Mouse (Mus musculus): ENCODE measurements around the gene Gdf9. TPM values are rescaled to one million over a fixed set of nuclear protein-coding genes. Genes with fewer than 3 reads are reported as not detected.

Gdf9 gene
- polyA plus RNA-seq, 1 experiment from 2014 or later, result 1.8 TPM

DNA sequence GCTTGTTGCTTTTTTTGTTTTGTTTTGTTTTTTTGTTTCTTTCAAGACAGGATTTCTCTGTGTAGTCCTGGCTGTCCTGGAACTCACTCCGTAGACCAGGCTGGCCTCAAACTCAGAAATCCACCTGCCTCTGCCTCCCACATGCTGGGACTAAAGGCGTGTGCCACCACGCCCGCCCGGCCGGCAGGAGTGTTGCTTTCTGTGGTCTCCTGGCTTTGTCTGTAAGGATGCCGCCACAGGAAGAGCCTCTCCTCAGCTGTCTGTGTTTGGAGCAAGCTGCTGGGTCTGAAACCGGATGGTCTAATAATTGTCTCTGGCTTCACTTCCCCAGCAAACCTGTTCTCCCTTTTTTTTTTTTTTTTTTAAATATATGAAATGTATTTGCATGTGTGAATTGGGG, 4.7 kb downstream of the Gdf9 start:
- no peak overlapping the region for H3K4me2 ChIP-seq (ENCODE audit: low read length)
- H3K4me1 ChIP-seq (ENCODE audit: control insufficient read depth, insufficient read depth, low read length), result peaks cover 6% of the 10 kb centered on the region
- no peak overlapping the region for H3K27ac ChIP-seq (ENCODE audit: low read length)
- no peak for ATAC-seq
- no peaks in the 10 kb centered on the region for H3K27me3 ChIP-seq (ENCODE audit: control insufficient read depth, insufficient read depth, low read depth, low read length)
- no peaks in the 10 kb centered on the region for H3K9me3 ChIP-seq (replicated peaks; ENCODE audit: control insufficient read depth, low read length, poor library complexity, severe bottlenecking)
- no peaks in the 10 kb centered on the region for H3K36me3 ChIP-seq (ENCODE audit: control insufficient read depth, insufficient read depth, low read length)
- H3K4me3 ChIP-seq (ENCODE audit: low read depth, low read length), result no peak overlapping the region
- 91% methylated on average over 8 of the region's 8 CpGs for WGBS
- no peak overlapping the region for H3K9ac ChIP-seq (ENCODE audit: low read depth, low read length)

DNA sequence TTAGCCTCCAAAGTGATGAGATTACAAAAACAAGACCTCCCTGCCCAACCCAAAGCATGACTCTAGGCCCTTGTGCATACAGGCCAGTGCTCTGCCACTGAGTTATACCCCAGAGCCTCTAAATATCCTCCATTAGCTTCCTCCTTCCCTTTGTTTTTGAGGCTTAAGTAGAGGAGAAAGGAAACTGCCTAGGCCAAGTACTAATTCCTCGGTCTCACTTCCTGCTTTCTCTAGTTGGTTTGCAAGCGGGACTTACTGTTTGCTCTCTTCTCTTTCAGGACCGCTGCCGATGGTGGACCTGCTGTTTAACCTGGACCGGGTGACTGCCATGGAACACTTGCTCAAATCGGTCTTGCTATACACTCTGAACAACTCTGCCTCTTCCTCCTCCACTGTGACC, 5.5 kb downstream of the Gdf9 start:
- no peak for ATAC-seq
- Histone ChIP-seq H3K4me2 (ENCODE audit: low read length) (no peak overlapping the region), H3K9me3 (replicated peaks; ENCODE audit: control insufficient read depth, low read length, poor library complexity, severe bottlenecking) (no peaks in the 10 kb centered on the region), H3K4me3 (ENCODE audit: low read depth, low read length) (no peak overlapping the region), H3K4me1 (ENCODE audit: control insufficient read depth, insufficient read depth, low read length) (peaks cover 5% of the 10 kb centered on the region), H3K36me3 (ENCODE audit: control insufficient read depth, insufficient read depth, low read length) (no peaks in the 10 kb centered on the region), H3K27ac (ENCODE audit: low read length) (no peak overlapping the region), H3K9ac (ENCODE audit: low read depth, low read length) (no peak overlapping the region), H3K27me3 (ENCODE audit: control insufficient read depth, insufficient read depth, low read depth, low read length) (no peaks in the 10 kb centered on the region)
- 97% methylated on average over 6 of the region's 6 CpGs for WGBS

DNA sequence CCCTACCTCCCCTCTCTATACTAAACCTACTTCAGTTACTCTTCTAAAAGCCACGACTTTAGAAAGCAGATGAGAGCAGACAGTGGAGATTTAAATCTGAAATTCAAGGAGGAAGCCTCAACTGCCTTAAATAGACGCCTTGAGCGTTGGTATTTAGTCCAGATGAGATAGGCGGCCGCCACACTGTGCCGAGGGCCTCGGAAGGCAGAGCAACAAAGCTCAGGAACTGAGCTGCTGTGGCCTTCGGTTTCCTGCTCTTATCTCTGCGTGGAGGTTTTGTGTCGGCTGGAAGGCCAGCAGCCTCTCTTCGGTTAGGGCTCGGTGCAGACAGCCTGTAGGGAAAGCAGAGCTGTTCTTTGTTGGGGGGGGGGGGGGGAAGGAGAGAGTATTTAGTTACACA, 11.1 kb downstream of the Gdf9 start:
- 42% methylated on average over 12 of the region's 12 CpGs for whole genome bisulfite sequencing
- Histone ChIP-seq H3K27ac (ENCODE audit: low read length) (no peak overlapping the region), H3K4me1 (ENCODE audit: control insufficient read depth, insufficient read depth, low read length) (no peaks in the 10 kb centered on the region), H3K9me3 (replicated peaks; ENCODE audit: control insufficient read depth, low read length, poor library complexity, severe bottlenecking) (no peaks in the 10 kb centered on the region), H3K36me3 (ENCODE audit: control insufficient read depth, insufficient read depth, low read length) (no peaks in the 10 kb centered on the region), H3K4me3 (ENCODE audit: low read depth, low read length) (no peak overlapping the region), H3K27me3 (ENCODE audit: control insufficient read depth, insufficient read depth, low read depth, low read length) (no peaks in the 10 kb centered on the region), H3K9ac (ENCODE audit: low read depth, low read length) (no peak overlapping the region), H3K4me2 (ENCODE audit: low read length) (no peak overlapping the region)
- ATAC-seq, result no peak

DNA sequence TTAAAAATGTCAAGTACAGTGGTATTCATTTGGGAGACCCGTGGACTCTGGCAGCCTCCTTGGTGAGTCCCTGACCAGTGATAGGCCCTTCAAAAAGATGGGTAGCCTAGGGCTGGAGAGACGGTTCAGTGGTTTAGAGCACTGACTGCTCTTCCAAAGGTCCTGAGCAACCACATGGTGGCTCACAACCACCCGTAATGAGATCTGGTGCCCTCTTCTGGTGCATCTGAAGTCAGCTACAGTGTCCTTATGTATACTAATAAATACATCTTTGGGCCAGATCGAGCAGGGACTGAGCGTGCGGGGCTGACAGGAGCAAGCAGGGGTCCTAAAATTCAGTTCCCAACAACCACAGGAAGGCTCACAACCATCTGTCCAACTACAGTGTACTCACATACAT, 13.0 kb downstream of the Gdf9 start:
- H3K4me1 ChIP-seq (ENCODE audit: control insufficient read depth, insufficient read depth, low read length), result no peaks in the 10 kb centered on the region
- WGBS, result 40% methylated on average over 6 of the region's 6 CpGs
- no peak overlapping the region for H3K4me3 ChIP-seq (ENCODE audit: low read depth, low read length)
- no peak overlapping the region for H3K27ac ChIP-seq (ENCODE audit: low read length)
- no peaks in the 10 kb centered on the region for H3K27me3 ChIP-seq (ENCODE audit: control insufficient read depth, insufficient read depth, low read depth, low read length)
- no peaks in the 10 kb centered on the region for H3K36me3 ChIP-seq (ENCODE audit: control insufficient read depth, insufficient read depth, low read length)
- H3K9ac ChIP-seq (ENCODE audit: low read depth, low read length), result no peak overlapping the region
- H3K9me3 ChIP-seq (replicated peaks; ENCODE audit: control insufficient read depth, low read length, poor library complexity, severe bottlenecking), result no peaks in the 10 kb centered on the region
- no peak for ATAC-seq
- no peak overlapping the region for H3K4me2 ChIP-seq (ENCODE audit: low read length)

DNA sequence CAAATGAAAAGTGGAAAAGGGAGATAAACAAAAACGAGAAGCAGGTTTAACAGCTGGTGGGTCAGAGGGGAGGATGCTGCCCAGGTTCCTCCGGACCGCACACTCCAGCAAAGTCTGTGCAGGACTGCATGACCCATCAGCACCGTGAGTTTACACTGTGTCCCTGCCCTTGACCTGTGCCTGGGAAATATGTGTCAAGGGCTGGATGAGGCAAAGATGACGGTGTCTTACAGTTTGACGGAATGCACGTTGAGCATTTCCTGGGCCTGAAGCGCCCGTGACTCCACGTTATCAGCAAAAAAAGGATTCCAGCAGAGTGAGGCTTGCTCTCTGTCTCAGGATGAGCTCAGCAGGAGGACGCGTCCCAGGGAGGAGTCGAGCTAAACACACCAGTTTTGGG, 14.7 kb downstream of the Gdf9 start:
- WGBS, result 54% methylated on average over 13 of the region's 13 CpGs
- ATAC-seq, result no peak
- H3K36me3 ChIP-seq (ENCODE audit: control insufficient read depth, insufficient read depth, low read length), result no peaks in the 10 kb centered on the region

DNA sequence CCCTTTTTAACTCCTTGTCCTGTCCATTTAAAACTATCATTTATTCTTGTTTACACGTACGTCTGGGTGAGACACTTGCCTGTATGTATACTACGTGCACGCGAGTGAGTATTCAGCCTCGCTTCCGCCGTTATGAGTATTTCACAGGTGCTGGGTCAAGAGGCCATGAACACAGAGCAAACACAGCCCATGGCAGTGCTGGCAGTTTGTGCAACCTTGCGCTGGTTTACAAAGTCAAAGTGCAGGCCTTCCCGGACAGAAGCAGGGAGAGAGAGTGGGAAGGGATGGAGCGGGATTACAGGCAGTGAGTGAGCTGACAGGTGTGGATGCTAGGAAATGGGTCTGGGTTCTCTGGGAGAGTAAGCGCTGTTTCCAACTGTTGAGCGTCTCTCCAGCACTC, 15.4 kb downstream of the Gdf9 start:
- Histone ChIP-seq H3K9me3 (replicated peaks; ENCODE audit: control insufficient read depth, low read length, poor library complexity, severe bottlenecking) (no peaks in the 10 kb centered on the region), H3K4me2 (ENCODE audit: low read length) (no peak overlapping the region), H3K4me1 (ENCODE audit: control insufficient read depth, insufficient read depth, low read length) (no peaks in the 10 kb centered on the region), H3K27ac (ENCODE audit: low read length) (no peak overlapping the region), H3K27me3 (ENCODE audit: control insufficient read depth, insufficient read depth, low read depth, low read length) (no peaks in the 10 kb centered on the region), H3K9ac (ENCODE audit: low read depth, low read length) (no peak overlapping the region), H3K4me3 (ENCODE audit: low read depth, low read length) (no peak overlapping the region), H3K36me3 (ENCODE audit: control insufficient read depth, insufficient read depth, low read length) (no peaks in the 10 kb centered on the region)
- 88% methylated on average over 13 of the region's 13 CpGs for WGBS
- ATAC-seq, result no peak

More for the DNA sequence above, 14.7 kb downstream of the Gdf9 start:
- Histone ChIP-seq H3K4me3 (ENCODE audit: low read depth, low read length) (no peak overlapping the region), H3K27me3 (ENCODE audit: control insufficient read depth, insufficient read depth, low read depth, low read length) (no peaks in the 10 kb centered on the region), H3K4me1 (ENCODE audit: control insufficient read depth, insufficient read depth, low read length) (no peaks in the 10 kb centered on the region), H3K9me3 (replicated peaks; ENCODE audit: control insufficient read depth, low read length, poor library complexity, severe bottlenecking) (no peaks in the 10 kb centered on the region), H3K27ac (ENCODE audit: low read length) (no peak overlapping the region), H3K4me2 (ENCODE audit: low read length) (no peak overlapping the region), H3K9ac (ENCODE audit: low read depth, low read length) (no peak overlapping the region)

DNA sequence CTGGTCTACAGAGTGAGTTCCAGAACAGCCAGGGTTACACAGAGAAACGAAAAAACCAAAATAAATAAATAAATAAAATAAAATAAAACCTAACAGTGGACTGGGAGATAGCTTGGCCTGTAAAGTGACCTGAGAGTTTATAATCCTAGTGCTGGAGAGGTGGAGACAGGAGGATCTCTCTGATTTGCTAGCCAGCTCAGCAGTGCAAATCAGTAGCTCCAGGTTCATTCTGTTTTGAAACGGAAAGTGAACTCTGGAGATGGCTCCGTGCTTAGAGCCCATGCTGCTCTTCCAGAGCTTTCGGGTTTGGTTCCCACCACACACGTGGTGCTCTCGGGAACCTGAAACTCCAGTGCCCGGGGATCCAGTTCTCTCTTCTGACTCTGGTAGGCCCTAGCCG, 17.2 kb downstream of the Gdf9 start:
- 91% methylated on average over 8 of the region's 8 CpGs for WGBS
- H3K9me3 ChIP-seq (replicated peaks; ENCODE audit: control insufficient read depth, low read length, poor library complexity, severe bottlenecking), result no peaks in the 10 kb centered on the region
- no peak overlapping the region for H3K4me3 ChIP-seq (ENCODE audit: low read depth, low read length)
- no peak for ATAC-seq
- H3K9ac ChIP-seq (ENCODE audit: low read depth, low read length), result no peak overlapping the region
- H3K27ac ChIP-seq (ENCODE audit: low read length), result no peak overlapping the region
- no peaks in the 10 kb centered on the region for H3K4me1 ChIP-seq (ENCODE audit: control insufficient read depth, insufficient read depth, low read length)
- H3K4me2 ChIP-seq (ENCODE audit: low read length), result no peak overlapping the region
- no peaks in the 10 kb centered on the region for H3K36me3 ChIP-seq (ENCODE audit: control insufficient read depth, insufficient read depth, low read length)
- no peaks in the 10 kb centered on the region for H3K27me3 ChIP-seq (ENCODE audit: control insufficient read depth, insufficient read depth, low read depth, low read length)

DNA sequence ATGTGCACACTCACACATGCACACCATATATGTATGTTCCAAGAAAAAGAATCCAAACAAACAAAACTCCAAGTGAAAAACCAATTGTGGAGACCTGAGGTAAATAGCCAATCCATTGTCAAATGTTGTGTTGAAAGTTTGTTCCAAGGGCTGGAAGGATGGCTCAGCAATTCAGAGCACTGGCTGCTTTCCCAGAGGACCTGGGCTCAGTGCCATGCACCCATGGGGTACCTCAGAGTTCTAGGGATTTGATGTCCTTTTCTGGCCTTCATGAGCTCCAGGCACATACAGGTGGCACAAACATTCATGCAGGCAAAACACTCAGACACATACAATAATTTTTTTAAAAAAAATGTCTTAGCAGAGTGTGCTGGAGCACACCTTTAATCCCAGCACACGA, 17.7 kb downstream of the Gdf9 start:
- WGBS, result 81% methylated on average over 1 of the region's 1 CpGs
- H3K9me3 ChIP-seq (replicated peaks; ENCODE audit: control insufficient read depth, low read length, poor library complexity, severe bottlenecking), result no peaks in the 10 kb centered on the region
- ATAC-seq, result no peak
- no peaks in the 10 kb centered on the region for H3K4me1 ChIP-seq (ENCODE audit: control insufficient read depth, insufficient read depth, low read length)
- no peak overlapping the region for H3K27ac ChIP-seq (ENCODE audit: low read length)
- no peak overlapping the region for H3K4me3 ChIP-seq (ENCODE audit: low read depth, low read length)
- H3K9ac ChIP-seq (ENCODE audit: low read depth, low read length), result no peak overlapping the region
- H3K27me3 ChIP-seq (ENCODE audit: control insufficient read depth, insufficient read depth, low read depth, low read length), result no peaks in the 10 kb centered on the region
- no peak overlapping the region for H3K4me2 ChIP-seq (ENCODE audit: low read length)
- H3K36me3 ChIP-seq (ENCODE audit: control insufficient read depth, insufficient read depth, low read length), result no peaks in the 10 kb centered on the region

DNA sequence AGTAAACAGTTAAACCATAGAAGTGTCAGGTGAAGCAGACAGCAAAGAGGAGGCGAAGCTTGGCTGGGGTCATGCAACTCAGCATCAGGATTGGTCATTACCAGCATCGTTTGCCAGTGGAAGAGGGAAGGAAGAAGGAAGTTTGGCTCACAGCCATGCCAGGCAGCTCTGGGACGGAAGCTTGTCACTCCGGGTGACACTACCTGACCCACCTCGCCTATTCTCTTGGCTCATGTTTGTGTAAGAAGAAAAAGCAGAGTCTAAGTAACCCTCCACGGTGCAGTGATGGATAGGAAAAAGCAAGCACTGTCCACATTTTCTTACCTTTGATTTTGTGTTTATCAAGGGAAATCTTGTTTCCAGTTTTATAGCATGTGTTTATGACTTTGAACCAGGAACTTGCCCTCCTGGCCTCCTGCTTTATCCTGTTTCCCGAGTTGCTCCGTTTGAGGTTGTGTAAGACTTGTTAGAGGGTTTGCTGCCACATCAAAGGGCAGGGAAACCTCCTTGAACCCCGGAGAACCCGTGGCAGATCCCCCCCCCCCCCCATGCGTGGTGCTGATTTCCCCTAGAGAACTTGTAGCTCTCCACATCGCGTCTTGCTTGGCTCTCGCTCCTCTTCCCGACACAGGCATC, 19.4 kb downstream of the Gdf9 start:
- no peak overlapping the region for H3K4me3 ChIP-seq (ENCODE audit: low read depth, low read length)

More for the DNA sequence above, 19.4 kb downstream of the Gdf9 start:
- H3K27ac ChIP-seq (ENCODE audit: low read length), result no peak overlapping the region
- H3K9ac ChIP-seq (ENCODE audit: low read depth, low read length), result no peak overlapping the region
- H3K27me3 ChIP-seq (ENCODE audit: control insufficient read depth, insufficient read depth, low read depth, low read length), result no peaks in the 10 kb centered on the region
- H3K4me1 ChIP-seq (ENCODE audit: control insufficient read depth, insufficient read depth, low read length), result no peaks in the 10 kb centered on the region
- WGBS, result 68% methylated on average over 15 of the region's 15 CpGs
- no peak overlapping the region for H3K4me2 ChIP-seq (ENCODE audit: low read length)
- H3K36me3 ChIP-seq (ENCODE audit: control insufficient read depth, insufficient read depth, low read length), result no peaks in the 10 kb centered on the region
- no peaks in the 10 kb centered on the region for H3K9me3 ChIP-seq (replicated peaks; ENCODE audit: control insufficient read depth, low read length, poor library complexity, severe bottlenecking)
- no peak for ATAC-seq
